Mouse (Mus musculus) layer of hippocampus, adult 2 months (tissue): ENCODE data around the gene P4ha2. TPM values are rescaled to one million over a fixed set of nuclear protein-coding genes. Genes with fewer than 3 reads are reported as not detected.
A peak's percentile ranks its signal among the peaks of the same experiment; 100 is the strongest.
"Not testable (repeated sequence)": the region's sequence is repeated elsewhere in the genome, so short reads cannot be mapped to it uniquely, and the experiment has no call there.

Source experiments
- DNase-seq, 2 experiments: peaks; one replicate each; pipeline ENCODE4 v3.0.0; 2022; ENCODE audit warnings: low spot score in 2 of 2
- H3K27ac ChIP-seq: fragments of 200-600 bp; 2 replicates; pipeline ENCODE4 v1.8.1; 2022
- H3K4me3 ChIP-seq: fragments of 200-600 bp; 2 replicates; pipeline ENCODE4 v1.8.1; 2022; ENCODE audit warnings: mild to moderate bottlenecking
- CTCF ChIP-seq: fragments of 200-600 bp; conservative IDR thresholded peaks from 2 replicates; pipeline ENCODE4 v1.8.1; 2022; ENCODE audit warnings: antibody characterized with exemption, mild to moderate bottlenecking, moderate library complexity
- total RNA-seq, 2 experiments: library from RNA; stranded (reverse); gene quantifications; 2 replicates each; pipeline ENCODE4 v1.2.3; 2021

Gene P4ha2
- total RNA-seq, 2 experiments from 2014 or later = 18.6 to 28.7 TPM

DNA sequence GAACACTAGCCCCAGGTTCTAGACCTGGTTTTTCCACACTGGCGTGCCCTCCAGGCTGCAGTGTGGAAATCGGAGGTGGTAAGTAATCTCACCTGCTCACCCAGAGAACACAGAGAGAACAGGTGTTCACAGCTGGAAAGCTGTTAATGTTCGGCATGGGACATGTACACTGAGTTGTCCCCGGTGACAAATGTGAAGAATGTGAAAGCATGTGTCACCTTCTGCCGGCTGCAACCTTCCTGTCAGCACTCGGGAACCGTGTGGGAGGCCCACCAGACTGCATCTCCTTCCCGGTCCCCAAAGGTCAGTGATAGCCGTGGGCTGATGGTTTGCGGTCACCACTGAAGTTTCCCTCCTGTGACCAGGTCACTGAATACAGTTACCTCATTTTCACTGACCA lies 32.4 kb downstream of the P4ha2 start:
- Histone ChIP-seq H3K4me3 (no peak overlapping the region), H3K27ac (no peak overlapping the region)
- no peak for DNase-seq
- TF ChIP-seq CTCF = no peak

DNA sequence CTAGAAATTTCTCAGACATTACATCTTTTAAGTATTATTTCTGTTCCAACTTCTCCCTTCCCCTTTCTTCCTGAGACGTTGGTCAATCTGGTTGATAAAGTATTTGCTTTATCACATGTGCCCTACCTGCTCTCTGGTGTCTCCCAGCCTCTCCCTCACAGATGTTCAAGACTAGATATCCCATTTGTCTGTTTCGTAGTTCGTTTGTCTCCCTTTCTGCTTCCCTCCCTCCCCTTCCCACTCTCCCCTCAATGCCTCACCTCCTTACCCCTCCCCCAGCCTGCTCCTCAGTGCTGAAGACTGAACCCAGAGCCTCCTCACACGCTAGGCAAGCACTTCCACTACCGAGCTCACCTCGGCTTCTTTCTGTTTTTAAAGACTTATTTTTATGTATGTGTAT lies 35.0 kb downstream of the P4ha2 start:
- H3K27ac ChIP-seq = no peak overlapping the region
- no peak overlapping the region for H3K4me3 ChIP-seq
- no peak for DNase-seq
- TF ChIP-seq CTCF = no peak

DNA sequence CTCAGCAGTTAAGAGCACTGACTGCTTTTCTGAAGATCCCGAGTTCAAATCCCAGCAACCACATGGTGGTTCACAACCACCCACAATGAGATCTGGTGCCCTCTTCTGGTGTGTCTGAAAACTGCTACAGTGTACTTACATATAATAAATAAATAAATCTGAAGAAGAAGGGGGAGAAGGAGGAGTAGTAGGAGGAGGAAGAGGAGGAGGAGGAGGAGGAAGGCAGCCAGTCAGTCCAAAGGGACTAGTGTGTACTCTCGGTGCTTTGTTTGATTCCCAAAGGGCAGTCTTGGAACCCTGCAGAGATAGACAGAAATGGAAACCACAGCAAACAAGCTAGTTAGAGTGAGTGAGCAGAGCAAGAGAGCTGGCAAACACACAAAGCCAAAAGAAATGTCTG lies 40.3 kb downstream of the P4ha2 start:
- not testable (repeated sequence) for H3K4me3 ChIP-seq, H3K27ac ChIP-seq, DNase-seq

DNA sequence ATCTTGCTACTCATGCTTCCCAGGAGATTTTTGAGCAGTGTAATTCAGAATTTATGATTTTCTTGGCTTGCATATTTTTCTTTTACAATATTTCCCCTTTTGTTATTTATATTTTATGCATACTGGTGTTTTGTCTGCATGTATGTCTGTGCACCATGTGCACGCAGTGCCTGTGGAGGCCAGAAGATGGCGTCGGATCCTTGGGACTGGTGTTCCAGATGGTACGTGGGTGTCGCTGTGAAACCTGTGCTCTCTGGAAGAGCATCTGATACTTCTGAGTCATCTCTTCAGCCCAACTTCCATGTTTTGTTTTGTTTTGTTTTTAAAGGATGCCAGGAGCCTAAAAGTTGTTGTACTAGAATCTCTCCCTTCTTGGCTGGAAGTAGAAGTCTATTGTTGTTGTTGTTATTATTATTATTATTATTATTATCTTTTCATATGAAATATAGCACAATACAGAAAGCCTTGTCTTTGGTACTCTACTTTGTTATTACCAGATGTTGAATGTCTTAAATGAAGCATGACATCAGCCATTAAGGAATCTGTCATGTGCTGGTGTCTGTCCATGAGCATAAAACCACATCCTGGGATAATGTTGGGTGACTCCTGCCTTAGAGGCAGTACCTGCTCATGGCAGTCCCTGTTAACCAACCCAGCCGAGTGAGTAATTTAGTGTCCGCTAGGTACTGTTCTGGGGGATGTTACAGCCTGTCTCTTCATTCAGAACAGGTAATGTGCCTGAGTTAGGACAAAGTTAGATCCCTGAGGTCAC lies 41.5 kb downstream of the P4ha2 start:
- peak; percentile 56 for TF ChIP-seq CTCF
- no peak for DNase-seq
- no peak overlapping the region for H3K27ac ChIP-seq
- no peak overlapping the region for H3K4me3 ChIP-seq

DNA sequence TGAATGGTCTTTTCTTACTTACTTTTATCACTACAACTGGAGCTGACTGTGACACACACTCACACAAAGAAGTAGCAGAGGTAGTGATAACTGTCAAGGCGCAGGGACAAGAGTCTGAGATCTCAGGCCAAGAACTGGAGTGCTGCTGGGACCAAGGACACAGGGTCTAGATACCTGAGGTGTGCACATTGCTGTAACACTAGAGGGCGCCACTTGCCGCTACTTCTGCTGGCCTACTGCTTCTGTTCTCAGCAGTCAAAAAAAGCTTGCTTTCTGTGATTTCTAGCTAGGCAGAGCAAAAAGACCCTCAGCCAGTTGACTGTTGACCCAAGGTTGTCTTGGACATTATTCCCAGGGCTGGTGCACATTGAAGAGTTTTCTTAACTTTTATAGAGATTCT lies 45.0 kb downstream of the P4ha2 start:
- Histone ChIP-seq H3K27ac (no peak overlapping the region), H3K4me3 (no peak overlapping the region)
- DNase-seq = peak; percentile 66 to 76
- peak; percentile 95 for TF ChIP-seq CTCF

DNA sequence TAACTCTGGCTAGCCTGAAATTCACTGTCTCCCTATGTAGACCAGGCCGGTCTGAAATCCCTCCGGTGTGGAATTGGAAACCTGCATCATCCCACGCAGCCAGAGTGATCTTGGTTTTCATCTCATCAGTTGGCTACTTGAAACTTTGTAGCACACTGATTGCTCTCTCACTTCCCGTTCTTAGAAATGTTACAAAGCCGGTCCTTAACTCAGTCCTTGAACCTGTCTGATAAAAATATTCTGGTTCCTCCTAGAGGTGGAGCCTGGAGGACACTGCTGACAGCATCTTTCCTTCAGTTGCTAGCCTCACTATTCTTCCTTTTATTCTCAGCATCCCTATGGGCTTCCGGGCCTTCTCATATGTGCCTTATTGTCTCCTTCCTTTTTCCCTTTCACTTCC lies 46.1 kb downstream of the P4ha2 start:
- Histone ChIP-seq H3K27ac (no peak overlapping the region), H3K4me3 (no peak overlapping the region)
- no peak for DNase-seq
- TF ChIP-seq CTCF = no peak

DNA sequence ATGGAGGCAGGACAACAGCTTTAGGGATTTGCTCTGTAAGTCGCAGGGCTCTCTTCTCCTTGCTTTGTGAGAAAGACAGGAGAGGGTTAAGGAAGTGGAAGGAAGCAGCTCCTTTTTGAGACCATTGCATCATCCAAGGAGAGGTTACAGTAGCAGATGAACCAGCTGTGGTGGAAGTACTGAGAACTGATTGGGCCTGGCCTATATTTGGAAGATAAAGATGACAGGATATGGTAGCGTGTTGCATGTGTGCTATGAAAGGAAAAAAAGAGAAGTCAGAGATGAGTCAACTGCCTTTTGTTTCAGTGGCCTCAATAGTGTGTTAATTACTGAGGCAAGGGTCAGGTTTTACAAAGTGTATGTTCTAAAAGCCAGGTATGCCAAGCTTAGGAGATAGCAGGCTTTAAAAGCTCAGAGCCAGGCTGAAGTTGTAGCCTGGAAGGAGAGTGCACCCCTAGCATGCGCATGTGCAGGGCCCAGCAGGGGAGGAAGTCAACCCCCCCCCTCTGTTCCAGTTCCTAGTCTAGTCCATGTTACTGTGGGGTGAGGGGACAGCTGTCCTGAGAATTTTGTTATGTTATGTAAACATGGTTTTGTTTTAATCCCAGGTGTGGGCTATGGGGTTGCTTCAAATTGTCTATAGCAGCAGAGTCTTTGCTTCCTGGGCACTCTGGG lies 50.0 kb downstream of the P4ha2 start:
- no peak for TF ChIP-seq CTCF

DNA sequence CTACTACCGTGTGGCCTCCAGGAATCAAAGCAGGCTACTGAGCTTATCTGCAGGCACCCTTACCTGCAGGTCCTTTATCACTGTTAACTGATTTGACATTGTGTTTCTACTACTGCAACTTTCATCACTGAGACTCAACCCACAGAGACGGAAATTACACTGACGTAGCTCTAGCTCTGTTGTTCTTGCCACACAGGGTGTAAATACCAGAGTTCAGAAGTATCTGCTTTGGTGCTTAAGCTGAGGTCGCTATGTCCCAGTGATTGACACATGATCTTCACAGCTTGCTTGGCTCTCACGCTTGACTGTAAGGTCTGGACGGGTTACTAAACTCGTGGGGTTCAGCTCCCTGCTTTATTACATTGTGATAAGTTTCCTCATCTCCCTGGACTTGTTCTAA lies 51.2 kb downstream of the P4ha2 start:
- TF ChIP-seq CTCF = no peak
- Histone ChIP-seq H3K4me3 (no peak overlapping the region), H3K27ac (no peak overlapping the region)
- DNase-seq = no peak

More for the DNA sequence above, 50.0 kb downstream of the P4ha2 start:
- DNase-seq = no peak
- no peak overlapping the region for H3K27ac ChIP-seq
- no peak overlapping the region for H3K4me3 ChIP-seq

DNA sequence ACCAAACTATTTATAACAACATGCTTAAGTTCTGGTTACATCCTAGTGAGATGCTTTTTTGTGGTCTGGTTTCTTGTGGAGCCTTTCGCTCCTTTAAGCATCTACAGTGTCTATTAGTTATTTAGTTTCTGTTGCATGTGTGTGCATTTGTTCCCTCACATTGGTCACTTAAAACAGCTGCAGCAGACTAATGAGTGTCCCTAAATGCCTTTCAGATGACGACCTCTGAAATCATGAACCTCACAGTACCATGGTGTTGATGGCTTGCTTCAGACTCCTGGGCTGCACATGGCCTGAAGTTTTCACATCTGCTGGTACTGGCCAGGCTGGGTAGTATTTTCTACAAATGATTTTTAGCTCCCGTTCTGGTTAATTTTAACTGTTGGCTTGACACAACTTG lies 53.1 kb downstream of the P4ha2 start:
- H3K27ac ChIP-seq = no peak overlapping the region
- H3K4me3 ChIP-seq = no peak overlapping the region
- no peak for DNase-seq
- TF ChIP-seq CTCF = no peak

DNA sequence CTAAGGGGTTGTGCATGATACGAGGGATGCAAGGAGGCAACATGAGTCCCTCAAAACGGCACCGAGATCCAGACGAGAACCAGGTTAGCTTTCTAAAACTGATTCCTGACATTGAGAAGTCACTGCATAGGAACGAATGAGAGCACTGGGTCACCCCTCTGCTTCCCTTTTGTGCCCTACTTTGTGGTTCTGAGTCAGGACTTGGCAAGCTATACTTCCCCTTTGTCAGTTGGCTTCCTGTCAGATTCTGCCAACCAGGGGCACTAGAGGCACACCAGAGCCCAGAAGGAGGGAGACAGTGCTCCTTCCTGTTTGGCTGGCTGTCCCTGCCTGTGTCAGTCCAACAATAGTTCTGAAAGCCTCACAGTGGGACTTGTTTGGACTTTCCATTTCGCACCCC lies 56.0 kb downstream of the P4ha2 start:
- DNase-seq = peak in 1 of 2 experiments; percentile 42
- Histone ChIP-seq H3K27ac (no peak overlapping the region), H3K4me3 (no peak overlapping the region)
- TF ChIP-seq CTCF = 0 out of 2 replicates have a peak, but pooled peaks have one; percentile 4

DNA sequence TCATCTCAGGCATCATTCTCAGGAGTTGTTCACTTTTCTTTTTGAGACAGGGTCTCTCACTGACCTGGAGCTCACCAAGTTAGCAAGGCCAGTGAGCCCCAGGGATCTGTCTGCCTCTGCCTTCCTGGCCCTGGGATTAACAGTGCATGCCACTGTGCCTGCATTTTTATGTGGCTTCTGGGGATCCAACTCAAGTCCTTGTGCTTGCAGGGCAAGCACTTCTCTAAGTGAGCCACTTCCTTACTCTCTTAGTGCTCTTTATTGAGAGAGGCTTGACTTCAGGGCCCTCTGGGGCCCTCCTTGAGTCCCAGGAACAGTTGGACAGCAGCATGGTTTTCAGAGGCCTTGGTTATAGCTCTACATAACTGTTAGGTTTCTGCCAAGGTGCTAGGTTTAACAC lies 56.6 kb downstream of the P4ha2 start:
- DNase-seq = no peak
- H3K27ac ChIP-seq = no peak overlapping the region
- no peak overlapping the region for H3K4me3 ChIP-seq
- TF ChIP-seq CTCF = no peak

DNA sequence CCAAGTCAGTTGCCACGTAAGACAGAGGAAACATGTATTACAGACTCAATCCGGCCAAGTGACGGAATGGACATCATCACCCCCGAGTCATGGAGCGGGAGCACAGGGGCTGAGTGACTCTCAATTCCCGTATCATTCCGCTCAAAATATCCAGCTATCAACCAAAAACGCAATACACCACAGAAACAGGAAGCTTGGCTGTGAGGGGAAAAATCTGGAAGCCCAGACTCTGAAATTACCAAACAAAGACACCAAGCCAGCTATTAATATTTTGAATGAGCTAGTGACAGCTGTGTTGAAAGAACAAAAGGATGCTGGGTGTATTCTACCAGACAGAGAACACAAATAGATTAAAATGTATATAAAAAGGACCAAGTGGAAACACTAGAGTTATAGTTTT lies 57.7 kb downstream of the P4ha2 start:
- Histone ChIP-seq H3K27ac (no peak overlapping the region), H3K4me3 (no peak overlapping the region)
- TF ChIP-seq CTCF = no peak
- DNase-seq = peak; percentile 48 to 58

DNA sequence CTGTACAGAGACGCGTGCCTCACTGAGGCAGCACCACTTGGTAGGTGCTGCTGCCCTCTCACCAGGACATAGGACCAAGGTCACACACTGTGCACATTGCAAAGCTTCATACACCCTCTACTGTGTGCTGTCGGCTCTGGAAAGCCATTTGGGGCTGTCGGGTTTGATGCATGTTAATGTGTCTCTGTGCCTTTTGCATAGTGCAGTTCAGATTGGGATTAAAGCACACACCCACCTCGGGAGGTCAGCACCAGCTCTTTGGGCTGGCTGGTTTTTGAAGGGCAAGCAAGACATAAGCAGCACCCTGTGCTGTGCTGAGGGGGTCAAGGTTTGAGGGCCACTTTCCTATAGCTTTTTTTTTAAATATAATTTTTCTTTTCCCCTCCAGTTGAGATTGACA lies 60.5 kb downstream of the P4ha2 start:
- no peak overlapping the region for H3K4me3 ChIP-seq
- DNase-seq = no peak
- no peak for TF ChIP-seq CTCF
- H3K27ac ChIP-seq = no peak overlapping the region

DNA sequence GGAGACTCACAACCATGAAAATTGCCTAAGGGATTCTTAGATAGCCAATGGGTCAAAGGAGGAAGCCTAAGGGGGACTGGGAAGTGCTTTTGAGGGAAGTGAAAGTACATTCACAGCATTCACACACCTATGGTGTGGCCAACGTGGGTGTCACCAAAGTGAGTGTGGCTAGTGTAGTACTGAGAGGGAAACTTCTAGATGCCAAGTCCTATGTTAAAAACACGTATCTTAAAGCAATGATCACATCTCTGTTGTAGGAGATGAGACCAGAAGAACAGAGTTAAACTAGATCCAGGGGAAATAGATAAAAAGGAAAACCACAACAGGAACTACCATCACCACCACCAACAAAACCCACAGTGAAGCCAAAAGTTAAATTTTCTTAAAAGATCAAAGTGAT lies 61.0 kb downstream of the P4ha2 start:
- DNase-seq = no peak
- Histone ChIP-seq H3K4me3 (no peak overlapping the region), H3K27ac (no peak overlapping the region)
- TF ChIP-seq CTCF = no peak
